Mouse (Mus musculus): ENCODE measurements around the gene Aco2.

- TF ChIP-seq POLR2A (IDR thresholded peaks at IDR 0.05; ENCODE audit: extremely low read depth, insufficient read depth, low read length): 0 out of 2 replicates have a peak, but pooled peaks have one; percentile 16
- no peak for TF ChIP-seq CTCF (IDR thresholded peaks at IDR 0.05; ENCODE audit: low read depth, low read length)
Observed at GRCm38 (mm10) chr15:81836966-81837920, 34.9 kb upstream of the Aco2 start.
